Mouse (Mus musculus): ENCODE measurements around the gene Enkd1.

Enkd1 gene

DNA sequence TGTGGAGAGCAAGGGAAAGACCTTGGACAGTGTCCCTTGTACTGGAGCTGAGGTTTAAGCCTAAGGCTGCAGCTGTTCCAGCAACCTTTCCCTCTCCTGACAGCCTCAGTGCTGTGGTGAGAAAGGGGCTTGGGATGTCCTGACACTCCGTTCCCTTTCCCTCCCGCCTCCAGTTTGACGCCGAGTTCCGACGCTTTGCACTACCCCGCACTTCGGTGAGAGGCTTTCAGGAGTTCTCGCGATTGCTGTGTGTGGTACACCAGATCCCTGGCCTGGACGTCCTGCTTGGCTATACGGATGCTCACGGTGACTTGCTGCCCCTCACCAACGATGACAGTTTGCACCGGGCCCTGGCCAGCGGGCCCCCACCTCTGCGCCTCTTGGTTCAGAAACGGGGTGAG, 6.0 kb downstream of the Enkd1 start:
- no peak for DNase-seq (ENCODE audit: low spot score)

- DNase-seq (ENCODE audit: low spot score): peak; percentile 95
These were observed 6.8 kb downstream of the Enkd1 start, which contains the start of the genes Acd and Pard6a for GRCm38 (mm10) chr8:105700966-105701824. Acd (minus strand) TSS chr8:105701102. Pard6a (plus strand) TSS chr8:105701148.

DNA sequence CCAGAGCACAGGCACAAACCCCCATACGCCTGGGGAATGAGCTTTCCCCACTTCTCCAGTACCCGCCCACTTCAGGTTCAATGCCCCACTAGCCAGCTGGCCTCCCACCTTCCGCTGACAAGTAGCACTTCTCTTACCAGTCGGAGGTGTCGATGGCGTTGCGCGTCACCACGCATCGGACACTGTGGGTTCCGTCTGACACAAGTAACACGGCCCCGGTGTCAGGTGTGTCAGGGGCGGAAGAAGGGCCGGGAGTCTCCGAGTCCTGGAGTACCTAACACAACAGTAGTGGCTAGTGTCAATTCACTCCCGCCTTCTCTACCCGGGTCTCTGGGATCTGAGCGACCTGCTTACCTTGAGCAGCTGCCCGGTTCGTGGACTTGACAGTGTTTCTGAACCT, 7.4 kb downstream of the Enkd1 start:
- no peak for DNase-seq (ENCODE audit: low spot score)

- no peak for DNase-seq (ENCODE audit: low spot score)
These were observed 8.4 kb downstream of the Enkd1 start for GRCm38 (mm10) chr8:105699488-105700215.

GRCm38 (mm10) chr8:105698734-105699133, 9.3 kb downstream of the Enkd1 start:
- DNase-seq (ENCODE audit: low spot score): no peak

DNA sequence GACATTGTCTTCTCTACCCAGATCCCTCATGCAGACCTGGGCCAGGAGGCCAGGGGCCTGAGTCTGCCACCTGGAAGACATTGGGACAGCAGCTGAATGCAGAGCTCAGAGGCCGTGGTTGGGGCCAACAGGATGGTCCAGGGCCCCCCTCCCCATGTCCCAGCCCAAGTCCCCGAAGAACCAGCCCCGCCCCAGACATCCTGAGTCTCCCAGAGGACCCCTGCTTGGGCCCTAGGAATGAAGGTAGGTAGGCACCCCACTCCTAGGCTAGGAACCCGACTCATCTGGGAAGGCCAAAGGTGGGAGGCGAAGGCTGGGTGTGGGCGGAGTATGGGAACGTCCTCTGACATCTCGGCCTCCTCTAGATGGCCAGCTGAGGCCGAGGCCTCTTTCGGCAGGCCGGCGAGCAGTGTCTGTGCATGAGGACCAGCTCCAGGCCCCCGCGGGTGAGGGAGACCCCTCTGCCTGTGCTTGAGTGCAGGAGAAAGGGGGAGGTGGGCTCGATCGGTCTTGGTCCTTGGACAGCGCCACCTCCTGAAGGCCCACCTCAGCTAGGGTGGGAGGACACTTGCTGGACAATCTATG, 10.7 kb downstream of the Enkd1 start:
- no peak for DNase-seq (ENCODE audit: low spot score)

- DNase-seq (ENCODE audit: low spot score): no peak
These were observed 12.8 kb downstream of the Enkd1 start for GRCm38 (mm10) chr8:105695080-105695780.

GRCm38 (mm10) chr8:105694051-105694799, 13.8 kb downstream of the Enkd1 start:
- DNase-seq (ENCODE audit: low spot score): no peak

GRCm38 (mm10) chr8:105693648-105694047, 14.4 kb downstream of the Enkd1 start:
- peak; percentile 48 for DNase-seq (ENCODE audit: low spot score)

DNA sequence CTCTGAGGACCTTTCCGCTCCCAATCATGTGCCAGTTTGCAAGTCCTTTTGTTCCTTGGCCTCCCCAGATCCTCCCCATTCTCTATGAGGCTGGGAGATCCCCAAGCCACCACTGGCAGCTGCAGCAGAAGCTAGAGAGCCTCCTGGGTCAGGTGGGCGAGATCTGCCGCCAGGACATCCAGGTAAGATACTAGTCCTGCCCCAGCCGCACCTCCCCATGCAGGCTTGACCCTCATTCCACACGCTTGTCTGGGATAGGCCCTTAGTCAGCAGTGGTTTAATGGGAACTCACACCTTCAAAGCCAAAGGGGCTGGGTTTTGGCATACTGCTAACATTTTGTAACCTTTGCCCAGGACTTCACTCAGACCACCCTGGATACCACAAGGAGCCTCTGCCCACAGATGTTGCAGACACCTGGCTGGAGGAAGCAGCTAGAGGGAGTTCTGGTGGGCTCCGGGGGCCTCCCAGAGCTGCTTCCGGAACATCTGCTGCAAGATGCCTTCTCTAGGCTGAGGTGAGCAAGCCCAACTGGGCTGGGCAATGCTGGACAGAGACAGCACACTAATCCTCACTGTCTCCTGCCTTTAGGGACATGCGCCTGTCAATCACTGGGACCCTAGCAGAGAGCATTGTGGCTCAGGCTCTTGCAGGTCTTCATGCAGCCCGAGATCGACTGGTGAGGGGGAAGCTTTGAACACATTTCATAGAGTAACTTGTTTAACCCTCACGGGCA, 15.4 kb downstream of the Enkd1 start:
- DNase-seq (ENCODE audit: low spot score): no peak

DNA sequence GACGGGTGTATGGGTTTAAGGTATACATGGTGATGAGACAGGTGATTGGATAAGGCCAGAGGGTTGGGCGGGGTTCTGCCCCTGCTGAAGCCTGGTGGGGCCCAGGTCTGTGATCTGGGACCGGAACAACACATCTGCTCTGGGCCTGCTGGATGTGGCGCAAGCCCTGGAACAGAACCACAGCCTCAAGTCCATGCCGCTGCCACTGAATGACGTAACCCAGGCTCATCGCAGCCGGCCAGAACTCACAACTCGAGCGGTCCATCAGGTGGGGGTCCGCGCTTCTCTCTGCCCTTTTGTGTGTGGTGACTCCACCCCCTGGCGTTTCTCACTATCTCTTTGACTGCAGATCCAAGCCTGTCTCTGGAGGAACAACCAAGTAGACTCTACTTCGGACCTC, 17.0 kb downstream of the Enkd1 start:
- no peak for DNase-seq (ENCODE audit: low spot score)

- no peak for DNase-seq (ENCODE audit: low spot score)
These were observed 18.0 kb downstream of the Enkd1 start for GRCm38 (mm10) chr8:105689983-105690360.

- no peak for DNase-seq (ENCODE audit: low spot score)
These were observed 18.6 kb downstream of the Enkd1 start for GRCm38 (mm10) chr8:105689256-105689982.

GRCm38 (mm10) chr8:105688242-105688752, 19.7 kb downstream of the Enkd1 start:
- peak; percentile 64 for DNase-seq (ENCODE audit: low spot score)

DNA sequence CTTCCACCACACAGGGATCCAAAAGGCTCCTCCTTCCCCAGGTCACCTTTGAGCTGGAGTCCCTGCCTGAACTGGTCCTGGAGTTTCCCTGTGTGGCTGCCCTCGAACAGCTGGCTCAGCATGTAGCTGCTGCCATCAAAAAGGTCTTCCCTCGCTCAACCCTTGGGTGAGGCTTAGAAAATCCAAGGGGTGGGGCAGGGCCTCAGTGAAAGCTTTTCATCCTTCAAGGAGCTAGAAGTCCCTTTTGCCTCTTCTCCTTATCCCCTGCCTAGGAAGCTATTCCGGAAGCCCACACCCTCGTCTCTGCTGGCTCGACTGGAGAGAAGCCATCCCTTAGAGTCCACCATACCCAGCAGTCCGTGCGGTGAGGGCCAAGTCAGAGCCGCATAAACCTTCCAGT, 20.5 kb downstream of the Enkd1 start:
- DNase-seq (ENCODE audit: low spot score): no peak

- no peak for DNase-seq (ENCODE audit: low spot score)
These were observed 21.5 kb downstream of the Enkd1 start for GRCm38 (mm10) chr8:105686551-105686950.

DNA sequence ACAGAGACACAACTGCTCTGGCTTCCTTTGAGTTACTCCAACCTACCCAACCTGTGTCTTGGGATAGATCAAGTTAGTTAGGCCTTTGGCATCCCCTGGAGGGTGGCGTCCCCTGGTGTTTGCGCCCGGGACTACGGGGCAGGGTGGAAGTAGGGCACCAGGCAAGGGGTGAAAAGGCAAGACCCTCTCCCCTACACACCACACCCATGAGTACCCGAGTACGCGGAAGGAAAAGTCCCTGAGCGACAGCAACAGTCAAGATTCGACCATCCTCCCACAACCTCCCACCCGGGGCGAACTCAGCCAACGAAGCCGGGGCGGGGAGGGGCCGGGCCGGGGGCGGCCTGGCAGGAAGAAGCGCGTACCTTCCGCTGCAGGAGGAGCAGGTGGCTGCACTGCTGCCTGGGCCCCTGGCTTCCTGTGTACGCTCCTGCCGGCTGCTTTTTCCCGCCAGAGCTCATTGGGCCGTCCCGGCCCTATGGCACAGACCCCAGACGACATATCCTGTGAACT, 22.2 kb downstream of the Enkd1 start, which contains the start of gene Carmil2:
Gene Carmil2 (plus strand): TSS at position 479 of the 513 bp plus-strand sequence.
- DNase-seq (ENCODE audit: low spot score): no peak

DNA sequence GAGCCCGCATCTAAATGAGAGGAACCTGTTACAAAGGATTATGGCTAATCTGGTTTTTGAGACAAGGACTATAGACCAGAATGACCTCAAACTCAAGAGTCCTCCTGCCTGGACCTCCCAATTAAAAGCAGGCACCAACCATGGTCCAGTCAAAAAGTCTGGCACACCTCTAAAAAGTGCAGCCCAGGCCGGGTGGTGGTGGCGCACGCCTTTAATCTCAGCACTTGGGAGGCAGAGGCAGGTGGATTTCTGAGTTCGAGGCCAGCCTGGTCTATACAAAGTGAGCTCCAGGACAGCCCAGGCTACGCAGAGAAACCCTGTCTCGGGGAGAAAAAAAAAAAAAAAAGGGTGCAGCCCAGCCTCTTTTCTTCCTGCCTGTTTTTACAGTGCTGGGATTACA, 22.7 kb downstream of the Enkd1 start:
- DNase-seq (ENCODE audit: low spot score): no peak

GRCm38 (mm10) chr8:105677891-105678290, 30.1 kb downstream of the Enkd1 start:
- no peak for DNase-seq (ENCODE audit: low spot score)

DNA sequence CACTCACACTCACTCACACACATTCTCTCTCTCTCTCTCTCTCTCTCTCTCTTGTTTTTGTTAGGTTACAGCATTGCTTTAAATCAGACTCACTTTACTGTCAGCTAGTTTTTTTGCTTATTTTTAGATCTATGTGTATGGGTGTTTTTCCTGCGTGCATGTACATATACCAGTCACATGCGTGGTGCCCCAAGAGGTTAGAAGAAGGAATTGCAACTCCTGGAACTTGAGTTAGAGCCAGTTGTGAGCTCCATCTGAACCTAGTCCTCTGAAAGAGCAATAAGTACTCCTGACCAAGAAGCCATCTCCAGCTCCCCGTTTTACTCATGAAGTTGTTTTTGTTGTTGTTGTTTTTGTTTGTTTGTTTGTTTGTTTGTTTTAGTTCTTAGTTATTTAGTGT, 46.8 kb downstream of the Enkd1 start:
- DNase-seq (ENCODE audit: low spot score): no peak
